Mouse (Mus musculus) midbrain, embryonic 12.5 days (tissue): ENCODE results near the gene Gtf2h5. TPM values are rescaled to one million over a fixed set of nuclear protein-coding genes. Genes with fewer than 3 reads are reported as not detected.
A peak's percentile ranks its signal among the peaks of the same experiment; 100 is the strongest.

Experiments
- ATAC-seq: fragments of 200-750 bp; cut with Nextera tagmentation; 2 replicates; pipeline ENCODE4 v1.8.0; 2017; ENCODE audit warnings: low read depth, moderate TSS enrichment, moderate library complexity; ENCODE audit not compliant: low FRiP score
- H3K27ac ChIP-seq: fragments of 300-500 bp; sonication (generic); replicated peaks from 2 replicates; pipeline ENCODE4 v1.5.1; 2016; ENCODE audit warnings: mild to moderate bottlenecking
- H3K27me3 ChIP-seq: fragments of 300-500 bp; sonication (generic); 2 replicates; pipeline ENCODE4 v1.6.1; 2016; ENCODE audit warnings: mild to moderate bottlenecking
- H3K36me3 ChIP-seq: fragments of 300-500 bp; sonication (generic); 2 replicates; pipeline ENCODE4 v1.6.1; 2016
- H3K4me1 ChIP-seq: fragments of 300-500 bp; sonication (generic); 2 replicates; pipeline ENCODE4 v1.6.1; 2016
- H3K4me2 ChIP-seq: fragments of 300-500 bp; sonication (generic); replicated peaks from 2 replicates; pipeline ENCODE4 v1.6.1; 2016; ENCODE audit warnings: mild to moderate bottlenecking, moderate library complexity
- H3K4me3 ChIP-seq: fragments of 300-500 bp; sonication (generic); 2 replicates; pipeline ENCODE4 v1.5.1; 2016; ENCODE audit warnings: mild to moderate bottlenecking
- H3K9ac ChIP-seq: fragments of 300-500 bp; sonication (generic); replicated peaks from 2 replicates; pipeline ENCODE4 v1.6.1; 2016; ENCODE audit warnings: mild to moderate bottlenecking, moderate library complexity
- H3K9me3 ChIP-seq: fragments of 300-500 bp; sonication (generic); 2 replicates; pipeline ENCODE4 v1.6.1; 2016; ENCODE audit warnings: mild to moderate bottlenecking
- WGBS: fragments of 180-500 bp; shearing (Covaris S2); methylation state at CpG from one replicate; pipeline ENCODE4 v1.1.7; 2016; 5-methylcytosine and 5-hydroxymethylcytosine counted together
- polyA plus RNA-seq: library from polyadenylated mRNA; unstranded; fragments of >200 nt; fragmentation: Nextera tagmentation; extraction: Ambion mirVana; gene quantifications from 2 replicates; pipeline ENCODE4 v1.2.1, GENCODE M21; 2016

Gtf2h5 gene
- polyA plus RNA-seq, 1 experiment from 2014 or later = 157 TPM

GRCm38 (mm10) chr17:6083323-6083890, 3.8 kb downstream of the Gtf2h5 start:
- WGBS = 89% methylated on average over 5 of the region's 5 CpGs
- H3K4me1 ChIP-seq = peaks cover 16% of the 10 kb centered on the region
- no peak overlapping the region for H3K9ac ChIP-seq
- H3K4me2 ChIP-seq = no peak overlapping the region
- H3K27ac ChIP-seq = no peak overlapping the region
- no peaks in the 10 kb centered on the region for H3K27me3 ChIP-seq
- no peak for ATAC-seq
- no peaks in the 10 kb centered on the region for H3K9me3 ChIP-seq
- peaks cover 37% of the 10 kb centered on the region for H3K36me3 ChIP-seq
- no peak overlapping the region for H3K4me3 ChIP-seq

GRCm38 (mm10) chr17:6091604-6092003, 12.0 kb downstream of the Gtf2h5 start:
- Histone ChIP-seq H3K9me3 (no peaks in the 10 kb centered on the region), H3K4me2 (no peak overlapping the region), H3K27ac (no peak overlapping the region), H3K9ac (no peak overlapping the region), H3K27me3 (no peaks in the 10 kb centered on the region), H3K4me3 (no peak overlapping the region), H3K36me3 (peaks cover 22% of the 10 kb centered on the region; the same call in 1 of the 2 replicates), H3K4me1 (no peaks in the 10 kb centered on the region)
- 94% methylated on average over 6 of the region's 6 CpGs for whole genome bisulfite sequencing
- no peak for ATAC-seq

GRCm38 (mm10) chr17:6095579-6095978, 16.0 kb downstream of the Gtf2h5 start:
- Histone ChIP-seq H3K4me2 (no peak overlapping the region), H3K27me3 (no peaks in the 10 kb centered on the region), H3K4me3 (no peak overlapping the region), H3K4me1 (no peaks in the 10 kb centered on the region), H3K9ac (no peak overlapping the region), H3K9me3 (no peaks in the 10 kb centered on the region), H3K27ac (no peak overlapping the region), H3K36me3 (0 out of 2 replicates have a peak, but pooled peaks cover 5% of the 10 kb centered on the region)
- ATAC-seq = no peak

- H3K4me2 ChIP-seq = no peak overlapping the region
- H3K9me3 ChIP-seq = no peaks in the 10 kb centered on the region
- ATAC-seq = no peak
- H3K9ac ChIP-seq = no peak overlapping the region
- no peak overlapping the region for H3K27ac ChIP-seq
- no peak overlapping the region for H3K4me3 ChIP-seq
- H3K27me3 ChIP-seq = no peaks in the 10 kb centered on the region
- H3K4me1 ChIP-seq = no peaks in the 10 kb centered on the region
- 27% methylated on average over 4 of the region's 4 CpGs for WGBS
- no peaks in the 10 kb centered on the region for H3K36me3 ChIP-seq
Observed at GRCm38 (mm10) chr17:6097884-6098283, 18.3 kb downstream of the Gtf2h5 start.

- Histone ChIP-seq H3K4me3 (no peak overlapping the region), H3K9me3 (no peaks in the 10 kb centered on the region), H3K9ac (no peak overlapping the region), H3K27ac (no peak overlapping the region), H3K27me3 (peaks cover 16% of the 10 kb centered on the region), H3K4me2 (no peak overlapping the region), H3K4me1 (peaks cover 3% of the 10 kb centered on the region; the same call in 1 of the 2 replicates), H3K36me3 (no peaks in the 10 kb centered on the region)
- ATAC-seq = no peak
- 91% methylated on average over 3 of the region's 3 CpGs for WGBS
Observed at GRCm38 (mm10) chr17:6102287-6102686, 22.7 kb downstream of the Gtf2h5 start.

GRCm38 (mm10) chr17:6103566-6103965, 24.0 kb downstream of the Gtf2h5 start:
- H3K4me3 ChIP-seq = no peak overlapping the region
- WGBS = 83% methylated on average over 6 of the region's 6 CpGs
- H3K27ac ChIP-seq = no peak overlapping the region
- H3K27me3 ChIP-seq = peaks cover 16% of the 10 kb centered on the region
- H3K36me3 ChIP-seq = no peaks in the 10 kb centered on the region
- H3K4me2 ChIP-seq = no peak overlapping the region
- no peaks in the 10 kb centered on the region for H3K9me3 ChIP-seq
- no peak for ATAC-seq
- no peak overlapping the region for H3K9ac ChIP-seq
- peaks cover 12% of the 10 kb centered on the region for H3K4me1 ChIP-seq

GRCm38 (mm10) chr17:6106361-6107014, 26.9 kb downstream of the Gtf2h5 start, which contains the start of gene Tulp4:
Gene Tulp4 (plus strand): TSS chr17:6106437.
- ATAC-seq = peak; percentile 99
- no peaks in the 10 kb centered on the region for H3K9me3 ChIP-seq
- under 1% methylated on average over 23 of the region's 76 CpGs for WGBS

GRCm38 (mm10) chr17:6107015-6107601, 27.5 kb downstream of the Gtf2h5 start:
- Histone ChIP-seq H3K36me3 (peaks cover 6% of the 10 kb centered on the region; the same call in 1 of the 2 replicates), H3K27ac (peak overlapping the region; percentile 97), H3K9ac (peak overlapping the region; percentile 97), H3K4me1 (peaks cover 23% of the 10 kb centered on the region), H3K4me3 (peak overlapping the region; percentile 94), H3K27me3 (peaks cover 16% of the 10 kb centered on the region), H3K9me3 (no peaks in the 10 kb centered on the region), H3K4me2 (peak overlapping the region; percentile 81)
- ATAC-seq = 0 out of 2 replicates have a peak, but pooled peaks have one; percentile 13
- WGBS = under 1% methylated on average over 50 of the region's 50 CpGs

More at GRCm38 (mm10) chr17:6106361-6107014, 26.9 kb downstream of the Gtf2h5 start, which contains the start of gene Tulp4:
- H3K4me2 ChIP-seq = peak within 1 kb of the TSS; percentile 81
- H3K36me3 ChIP-seq = peaks cover 6% of the 10 kb centered on the region; the same call in 1 of the 2 replicates
- H3K27me3 ChIP-seq = peaks cover 16% of the 10 kb centered on the region
- peak within 1 kb of the TSS; percentile 94 for H3K4me3 ChIP-seq
- peaks cover 23% of the 10 kb centered on the region for H3K4me1 ChIP-seq
- H3K9ac ChIP-seq = peak within 1 kb of the TSS; percentile 97
- H3K27ac ChIP-seq = peak within 1 kb of the TSS; percentile 97

GRCm38 (mm10) chr17:6108175-6108574, 28.6 kb downstream of the Gtf2h5 start:
- 51% methylated on average over 7 of the region's 7 CpGs for WGBS
- no peak overlapping the region for H3K27ac ChIP-seq

GRCm38 (mm10) chr17:6110956-6111355, 31.4 kb downstream of the Gtf2h5 start:
- Histone ChIP-seq H3K36me3 (peaks cover 16% of the 10 kb centered on the region), H3K4me3 (no peak overlapping the region), H3K9ac (no peak overlapping the region), H3K4me1 (peaks cover 20% of the 10 kb centered on the region), H3K9me3 (no peaks in the 10 kb centered on the region), H3K27me3 (no peaks in the 10 kb centered on the region), H3K4me2 (no peak overlapping the region), H3K27ac (no peak overlapping the region)
- 80% methylated on average over 3 of the region's 3 CpGs for WGBS
- ATAC-seq = no peak

More at GRCm38 (mm10) chr17:6108175-6108574, 28.6 kb downstream of the Gtf2h5 start:
- ATAC-seq = no peak
- H3K4me1 ChIP-seq = peaks cover 23% of the 10 kb centered on the region
- peaks cover 15% of the 10 kb centered on the region for H3K27me3 ChIP-seq
- H3K9me3 ChIP-seq = no peaks in the 10 kb centered on the region
- H3K9ac ChIP-seq = peak overlapping the region; percentile 97
- H3K36me3 ChIP-seq = peaks cover 6% of the 10 kb centered on the region; the same call in 1 of the 2 replicates
- peak overlapping the region; percentile 81 for H3K4me2 ChIP-seq
- H3K4me3 ChIP-seq = peak overlapping the region; percentile 94

- no peak overlapping the region for H3K4me2 ChIP-seq
- no peak overlapping the region for H3K9ac ChIP-seq
- no peak for ATAC-seq
- WGBS = 90% methylated on average over 6 of the region's 6 CpGs
- no peaks in the 10 kb centered on the region for H3K9me3 ChIP-seq
- H3K27me3 ChIP-seq = no peaks in the 10 kb centered on the region
- H3K27ac ChIP-seq = no peak overlapping the region
- peaks cover 13% of the 10 kb centered on the region for H3K4me1 ChIP-seq
- H3K36me3 ChIP-seq = peaks cover 24% of the 10 kb centered on the region
- no peak overlapping the region for H3K4me3 ChIP-seq
Observed at GRCm38 (mm10) chr17:6113653-6114052, 34.1 kb downstream of the Gtf2h5 start.

GRCm38 (mm10) chr17:6115085-6115484, 35.5 kb downstream of the Gtf2h5 start:
- no peak overlapping the region for H3K4me2 ChIP-seq
- peaks cover 18% of the 10 kb centered on the region for H3K36me3 ChIP-seq
- no peaks in the 10 kb centered on the region for H3K9me3 ChIP-seq
- WGBS = 96% methylated on average over 9 of the region's 9 CpGs
- no peak overlapping the region for H3K9ac ChIP-seq
- ATAC-seq = no peak
- H3K27me3 ChIP-seq = no peaks in the 10 kb centered on the region
- H3K4me1 ChIP-seq = peaks cover 3% of the 10 kb centered on the region; the same call in 1 of the 2 replicates
- H3K4me3 ChIP-seq = no peak overlapping the region
- no peak overlapping the region for H3K27ac ChIP-seq
